Mouse (Mus musculus) embryonic facial prominence, embryonic 14.5 days (tissue): ENCODE data around the gene Olfr904. TPM values are rescaled to one million over a fixed set of nuclear protein-coding genes. Genes with fewer than 3 reads are reported as not detected.

Experiments used
- ATAC-seq: fragments of 200-750 bp; cut with Nextera tagmentation; 2 replicates; pipeline ENCODE4 v1.8.0; 2017; ENCODE audit warnings: low read depth, moderate number of reproducible peaks, moderate TSS enrichment
- DNase-seq: peaks from one replicate; pipeline ENCODE4 v3.0.0-alpha.2; 2015; ENCODE audit warnings: low spot score
- H3K27ac ChIP-seq: fragments of 300-500 bp; sonication (generic); replicated peaks from 2 replicates; pipeline ENCODE4 v1.5.1; 2014; ENCODE audit warnings: low read depth, mild to moderate bottlenecking, low read length, moderate library complexity
- H3K27me3 ChIP-seq: fragments of 300-500 bp; sonication (generic); replicated peaks from 2 replicates; pipeline ENCODE4 v1.6.1; 2014; ENCODE audit warnings: low read length; ENCODE audit not compliant: control insufficient read depth, insufficient read depth
- H3K36me3 ChIP-seq: fragments of 300-500 bp; sonication (generic); 2 replicates; pipeline ENCODE4 v1.6.1; 2014; ENCODE audit warnings: low read length, mixed read lengths; ENCODE audit not compliant: control insufficient read depth, insufficient read depth
- H3K4me1 ChIP-seq: fragments of 300-500 bp; sonication (generic); 2 replicates; pipeline ENCODE4 v1.6.1; 2014; ENCODE audit warnings: antibody characterized with exemption, low read length; ENCODE audit not compliant: control insufficient read depth, insufficient read depth
- H3K4me2 ChIP-seq: fragments of 300-500 bp; sonication (generic); 2 replicates; pipeline ENCODE4 v1.6.1; 2014; ENCODE audit warnings: low read depth, mild to moderate bottlenecking, low read length, moderate library complexity, mixed read lengths
- H3K4me3 ChIP-seq: fragments of 300-500 bp; sonication (generic); 2 replicates; pipeline ENCODE4 v1.5.1; 2014; ENCODE audit warnings: low read depth, mild to moderate bottlenecking, low read length
- H3K9ac ChIP-seq: fragments of 300-500 bp; sonication (generic); 2 replicates; pipeline ENCODE4 v1.6.1; 2014; ENCODE audit warnings: low read depth, mild to moderate bottlenecking, low read length, moderate library complexity, mixed read lengths
- H3K9me3 ChIP-seq: fragments of 300-500 bp; sonication (generic); 2 replicates; pipeline ENCODE4 v1.6.1; 2016; ENCODE audit warnings: low read length; ENCODE audit not compliant: control insufficient read depth
- WGBS: fragments of 180-500 bp; shearing (Covaris S2); extraction: QIAGEN DNeasy Blood & Tissue Kit; methylation state at CpG from one replicate; pipeline ENCODE4 v1.1.7; 2014; 5-methylcytosine and 5-hydroxymethylcytosine counted together
- polyA plus RNA-seq: library from polyadenylated mRNA; unstranded; fragments of >200 nt; fragmentation: Nextera tagmentation; extraction: Ambion mirVana; gene quantifications from 2 replicates; pipeline ENCODE4 v1.2.1, GENCODE M21; 2014

The Olfr904 gene
- polyA plus RNA-seq, 1 experiment from 2014 or later, result 0.06 TPM

DNA sequence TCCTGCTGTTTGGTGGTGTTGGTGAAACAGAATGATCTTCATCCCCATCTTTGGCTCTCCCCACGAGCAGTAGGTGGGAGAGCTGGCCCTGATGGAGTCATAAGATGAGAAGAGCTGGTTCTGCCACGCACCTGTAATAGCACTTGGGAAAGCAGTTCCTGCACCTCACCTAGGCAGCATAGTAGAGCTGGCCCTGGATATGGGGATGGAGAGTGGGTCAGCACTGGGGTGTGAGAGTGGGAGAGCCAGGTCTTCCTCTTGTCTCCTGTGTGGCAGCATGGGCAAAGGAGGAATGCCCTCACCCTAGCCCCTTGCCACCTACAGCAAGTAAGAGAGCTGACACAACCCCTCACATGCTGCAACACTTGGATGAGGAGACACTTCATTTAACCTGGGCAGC lies 49.4 kb downstream of the Olfr904 start:
- no peak for ATAC-seq
- no peak for DNase-seq
- H3K36me3 ChIP-seq, result no peaks in the 10 kb centered on the region
- H3K27ac ChIP-seq, result no peak overlapping the region
- no peaks in the 10 kb centered on the region for H3K4me1 ChIP-seq
- H3K9ac ChIP-seq, result no peak overlapping the region
- H3K27me3 ChIP-seq, result no peaks in the 10 kb centered on the region
- H3K4me3 ChIP-seq, result no peak overlapping the region
- no peak overlapping the region for H3K4me2 ChIP-seq
- 53% methylated on average over 2 of the region's 2 CpGs for WGBS
- no peaks in the 10 kb centered on the region for H3K9me3 ChIP-seq

Other genes starting within 250 kb of the Olfr904 start
- 0.07 TPM in 1 of 2 replicates, not detected in the other for gene Olfr894, start 245.1 kb upstream of the Olfr904 start, polyA plus RNA-seq
- gene Olfr143, start 210.4 kb upstream of the Olfr904 start, polyA plus RNA-seq, result not detected in 2 replicates
- gene Olfr895, start 195.3 kb upstream of the Olfr904 start, polyA plus RNA-seq, result not detected in 2 replicates
- gene Olfr896-ps1, start 172.0 kb upstream of the Olfr904 start, polyA plus RNA-seq, result not detected in 2 replicates
- gene Olfr25, start 134.1 kb upstream of the Olfr904 start, polyA plus RNA-seq, result 0.07 TPM in 1 of 2 replicates, not detected in the other
- gene Olfr898, start 114.7 kb upstream of the Olfr904 start, polyA plus RNA-seq, result not detected in 2 replicates
- 0.06 TPM in 1 of 2 replicates, not detected in the other for gene Olfr250, start 96.2 kb upstream of the Olfr904 start, polyA plus RNA-seq
- gene Olfr251, start 86.1 kb upstream of the Olfr904 start, polyA plus RNA-seq, result not detected in 2 replicates
- not detected in 2 replicates for gene Olfr147, start 61.4 kb upstream of the Olfr904 start, polyA plus RNA-seq
- not detected in 2 replicates for gene Olfr901, start 33.7 kb upstream of the Olfr904 start, polyA plus RNA-seq
- not detected in 2 replicates for gene Olfr902, start 15.5 kb upstream of the Olfr904 start, polyA plus RNA-seq
- 0.13 TPM in 1 of 2 replicates, not detected in the other for gene Olfr905, start 8.0 kb downstream of the Olfr904 start, polyA plus RNA-seq
- not detected in 2 replicates for gene Olfr906, start 23.9 kb downstream of the Olfr904 start, polyA plus RNA-seq
- gene Olfr907, start 32.7 kb downstream of the Olfr904 start, polyA plus RNA-seq, result not detected in 2 replicates
- not detected in 2 replicates for gene Olfr911-ps1, start 58.4 kb downstream of the Olfr904 start, polyA plus RNA-seq
- gene Olfr910, start 74.7 kb downstream of the Olfr904 start, polyA plus RNA-seq, result 0.08 TPM in 1 of 2 replicates, not detected in the other
- 0.04 TPM in 1 of 2 replicates, not detected in the other for gene Olfr912, start 117.0 kb downstream of the Olfr904 start, polyA plus RNA-seq
- gene Olfr913, start 129.6 kb downstream of the Olfr904 start, polyA plus RNA-seq, result not detected in 2 replicates
- not detected in 2 replicates for gene Olfr914, start 142.0 kb downstream of the Olfr904 start, polyA plus RNA-seq
- gene Olfr916, start 196.7 kb downstream of the Olfr904 start, polyA plus RNA-seq, result not detected in 2 replicates
- gene Olfr917, start 202.7 kb downstream of the Olfr904 start, polyA plus RNA-seq, result not detected in 2 replicates
- not detected in 2 replicates for gene Olfr918, start 211.5 kb downstream of the Olfr904 start, polyA plus RNA-seq
- gene Olfr919, start 240.5 kb downstream of the Olfr904 start, polyA plus RNA-seq, result not detected in 2 replicates